ENCODE assay signal across 12 mouse cellular contexts in genomic region chr16:93983576-93983975, GRCm38 (mm10). TPM values are rescaled to one million over a fixed set of nuclear protein-coding genes. Genes with fewer than 3 reads are reported as not detected.
DNase-seq lines count a peak whose midpoint lies in the region; ATAC-seq lines count a peak whose summit lies in the region.
"Had no signal": no experiment of that assay in that cellular context is flagged by ENCODE, and none has a peak within 500 bp of the region (broad histone marks: within the 10 kb centered on the region; RNA-seq: fewer than 3 reads in every experiment).

No protein-coding gene starts in this region.

- peak; percentile 31; the same call in 1 of the 2 replicates for ATAC-seq in limb, embryonic 11.5 days (ENCODE audit: insufficient number of reproducible peaks, low FRiP score, low TSS enrichment, low read depth)
- no peak for ATAC-seq in monocyte, adult 5-6 weeks (replicated peaks; ENCODE audit: insufficient number of reproducible peaks, low FRiP score, low TSS enrichment, poor library complexity, severe bottlenecking)
- ATAC-seq: intestine, embryonic 15.5 days had no signal

- H3K27ac ChIP-seq in limb, embryonic 11.5 days (replicated peaks; ENCODE audit: low read depth, low read length) = no peak overlapping the region
- H3K27ac ChIP-seq: intestine, embryonic 15.5 days had no signal

- peaks cover 4% of the 10 kb centered on the region; the same call in 1 of the 2 replicates for H3K4me1 ChIP-seq in limb, embryonic 11.5 days (ENCODE audit: control insufficient read depth, insufficient read depth, low read length)
- H3K4me1 ChIP-seq: intestine, embryonic 15.5 days had no signal

- H3K9ac ChIP-seq in limb, embryonic 11.5 days (ENCODE audit: low read length) = no peak overlapping the region
- H3K9ac ChIP-seq: intestine, embryonic 15.5 days had no signal

- no peak overlapping the region for H3K4me2 ChIP-seq in limb, embryonic 11.5 days (ENCODE audit: low read depth, severe bottlenecking)
- H3K4me2 ChIP-seq: intestine, embryonic 15.5 days had no signal

- no peaks in the 10 kb centered on the region for H3K27me3 ChIP-seq in limb, embryonic 11.5 days (ENCODE audit: control insufficient read depth, insufficient read depth, low read length)
- H3K27me3 ChIP-seq: intestine, embryonic 15.5 days had no signal

- no peak overlapping the region for H3K4me3 ChIP-seq in limb, embryonic 11.5 days (ENCODE audit: low read depth, low read length)
- H3K4me3 ChIP-seq: intestine, embryonic 15.5 days had no signal

- H3K9me3 ChIP-seq in limb, embryonic 11.5 days (ENCODE audit: control insufficient read depth, low read length) = no peaks in the 10 kb centered on the region
- H3K9me3 ChIP-seq: G1E; intestine, embryonic 15.5 days had no signal

- 64% methylated on average over 9 of the region's 9 CpGs for WGBS in limb, embryonic 11.5 days

- no peaks in the 10 kb centered on the region for H3K36me3 ChIP-seq in limb, embryonic 11.5 days (ENCODE audit: control insufficient read depth, insufficient read depth, low read length)
- H3K36me3 ChIP-seq: G1E; intestine, embryonic 15.5 days had no signal

- DNase-seq in gastrocnemius, postnatal 10 days = peak; percentile 30
- no peak for DNase-seq in gastrocnemius, adult 18-20 months (ENCODE audit: low spot score)
- DNase-seq in ovary, postnatal 36 days (ENCODE audit: low spot score) = peak; percentile 43
- no peak for DNase-seq in ovary, postnatal 14 days (ENCODE audit: low spot score)
- peak; percentile 42 for DNase-seq in limb, embryonic 11.5 days (ENCODE audit: low spot score)
- peak; percentile 25 for DNase-seq in testis, postnatal 14 days (ENCODE audit: low spot score)
- no peak for DNase-seq in neural tube, embryonic 10.5 days (ENCODE audit: extremely low spot score, low spot score)
- DNase-seq: thymus, postnatal 4 days had no signal

RNA-seq across cellular contexts. Expression of gene Cldn14, which starts 25.1 kb away (rescaled TPM):
- total RNA-seq in gastrocnemius, postnatal 10 days (2021) = under 1 TPM in 1 of 2 experiments, not detected in 1; 0.16 TPM
- not detected for total RNA-seq in gastrocnemius, adult 18-20 months (2021)
- polyA plus RNA-seq in limb, embryonic 11.5 days (2014; fragmentation: Nextera tagmentation; extraction: Ambion mirVana) = not detected in 2 replicates
- not detected in 3 replicates for total RNA-seq in monocyte, adult 5-6 weeks (2017)
- total RNA-seq: G1E had no signal
- polyA plus RNA-seq: G1E; heart, postnatal 0 days had no signal

Comparison
In these comparisons a context has a peak if more than half of its experiments do, and no peak if none do; other contexts are left out.
1. DNase-seq: peak in gastrocnemius, postnatal 10 days (single experiment), ovary, postnatal 36 days (single experiment), limb, embryonic 11.5 days (single experiment) and testis, postnatal 14 days (single experiment); none in gastrocnemius, adult 18-20 months (single experiment), ovary, postnatal 14 days (single experiment) and neural tube, embryonic 10.5 days (single experiment).